Mouse (Mus musculus) hindbrain, embryonic 16.5 days (tissue): ENCODE measurements around the gene Mafg. TPM values are rescaled to one million over a fixed set of nuclear protein-coding genes. Genes with fewer than 3 reads are reported as not detected.

Experiments
- ATAC-seq: fragments of 200-750 bp; cut with Nextera tagmentation; 2 replicates; pipeline ENCODE4 v1.8.0; 2017; ENCODE audit warnings: moderate TSS enrichment, moderate library complexity
- H3K27ac ChIP-seq: fragments of 300-500 bp; sonication (generic); 2 replicates; pipeline ENCODE4 v1.5.1; 2014; ENCODE audit warnings: low read depth, mild to moderate bottlenecking, control low read depth, low read length, moderate library complexity
- H3K27me3 ChIP-seq: fragments of 300-500 bp; sonication (generic); replicated peaks from 2 replicates; pipeline ENCODE4 v1.6.1; 2014; ENCODE audit warnings: low read length; ENCODE audit not compliant: control insufficient read depth, insufficient read depth
- H3K36me3 ChIP-seq: fragments of 300-500 bp; sonication (generic); 2 replicates; pipeline ENCODE4 v1.6.1; 2014; ENCODE audit warnings: mild to moderate bottlenecking, low read length, moderate library complexity, mixed read lengths; ENCODE audit not compliant: control insufficient read depth, insufficient read depth
- H3K4me1 ChIP-seq: fragments of 300-500 bp; sonication (generic); 2 replicates; pipeline ENCODE4 v1.6.1; 2014; ENCODE audit warnings: low read depth, low read length; ENCODE audit not compliant: control insufficient read depth, insufficient read depth
- H3K4me2 ChIP-seq: fragments of 300-500 bp; sonication (generic); 2 replicates; pipeline ENCODE4 v1.6.1; 2014; ENCODE audit warnings: mild to moderate bottlenecking, low read length, control low read depth, moderate library complexity
- H3K4me3 ChIP-seq: fragments of 300-500 bp; sonication (generic); 2 replicates; pipeline ENCODE4 v1.5.1; 2014; ENCODE audit warnings: mild to moderate bottlenecking, low read length, control low read depth, moderate library complexity
- H3K9ac ChIP-seq: fragments of 300-500 bp; sonication (generic); 2 replicates; pipeline ENCODE4 v1.6.1; 2014; ENCODE audit warnings: low read depth, mild to moderate bottlenecking, control low read depth, low read length, moderate library complexity
- H3K9me3 ChIP-seq: fragments of 300-500 bp; sonication (generic); 2 replicates; pipeline ENCODE4 v1.6.1; 2014; ENCODE audit warnings: mild to moderate bottlenecking, low read length, moderate library complexity; ENCODE audit not compliant: control insufficient read depth
- WGBS: fragments of 180-500 bp; shearing (Covaris S2); extraction: QIAGEN DNeasy Blood & Tissue Kit; methylation state at CpG from one replicate; pipeline ENCODE4 v1.1.7; 2014; 5-methylcytosine and 5-hydroxymethylcytosine counted together
- polyA plus RNA-seq: library from polyadenylated mRNA; unstranded; fragments of >200 nt; fragmentation: Nextera tagmentation; extraction: Ambion mirVana; gene quantifications from 2 replicates; pipeline ENCODE4 v1.2.1, GENCODE M21; 2015

Mafg gene
- polyA plus RNA-seq, 1 experiment from 2014 or later: 25.4 TPM

GRCm38 (mm10) chr11:120617519-120618112, 15.8 kb downstream of the Mafg start, which contains the start of gene Pcyt2:
Gene Pcyt2 (minus strand): TSS chr11:120617936.
- Histone ChIP-seq H3K27me3 (no peaks in the 10 kb centered on the region), H3K27ac (peak within 1 kb of the TSS; percentile 90), H3K4me2 (peak within 1 kb of the TSS; percentile 58), H3K9ac (peak within 1 kb of the TSS; percentile 88), H3K4me1 (peaks cover 20% of the 10 kb centered on the region), H3K36me3 (peaks cover 35% of the 10 kb centered on the region), H3K9me3 (no peaks in the 10 kb centered on the region), H3K4me3 (peak within 1 kb of the TSS; percentile 86)
- WGBS: under 1% methylated on average over 56 of the region's 56 CpGs
- peak; percentile 96 for ATAC-seq

GRCm38 (mm10) chr11:120616617-120617294, 16.6 kb downstream of the Mafg start:
- Histone ChIP-seq H3K9me3 (no peaks in the 10 kb centered on the region), H3K36me3 (peaks cover 40% of the 10 kb centered on the region), H3K27ac (peak overlapping the region; percentile 90), H3K9ac (peak overlapping the region; percentile 88), H3K4me2 (peak overlapping the region; percentile 58), H3K4me3 (peak overlapping the region; percentile 86), H3K4me1 (peaks cover 20% of the 10 kb centered on the region), H3K27me3 (no peaks in the 10 kb centered on the region)
- ATAC-seq: no peak
- WGBS: 54% methylated on average over 4 of the region's 4 CpGs

GRCm38 (mm10) chr11:120615606-120616203, 17.7 kb downstream of the Mafg start:
- H3K27me3 ChIP-seq: no peaks in the 10 kb centered on the region
- peaks cover 48% of the 10 kb centered on the region for H3K36me3 ChIP-seq
- H3K9me3 ChIP-seq: no peaks in the 10 kb centered on the region
- no peak overlapping the region for H3K4me3 ChIP-seq
- ATAC-seq: no peak
- peaks cover 20% of the 10 kb centered on the region for H3K4me1 ChIP-seq
- 96% methylated on average over 11 of the region's 11 CpGs for WGBS
- peak overlapping the region; percentile 58 for H3K4me2 ChIP-seq
- H3K27ac ChIP-seq: no peak overlapping the region
- peak overlapping the region; percentile 28; the same call in 1 of the 2 replicates for H3K9ac ChIP-seq

DNA sequence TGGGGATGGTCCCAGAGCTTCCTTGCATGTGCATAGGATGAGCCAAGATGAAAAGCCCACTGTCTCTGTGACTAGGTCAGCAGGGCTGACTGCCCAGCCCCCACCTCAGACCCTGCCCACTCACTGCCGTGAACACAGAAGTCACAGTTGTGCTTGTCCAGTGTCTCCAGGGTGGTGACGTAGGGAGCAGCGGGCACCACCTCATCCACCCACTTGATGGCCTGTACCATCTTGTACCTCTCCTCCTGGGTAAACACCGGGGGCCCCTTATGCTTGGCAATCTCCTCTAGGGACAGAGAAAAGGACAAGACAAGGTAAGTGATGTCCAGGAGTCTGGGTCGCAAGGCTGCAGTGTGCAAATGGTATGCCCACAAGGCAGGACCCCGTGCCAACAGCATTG, 18.2 kb downstream of the Mafg start:
- Histone ChIP-seq H3K4me2 (no peak overlapping the region), H3K36me3 (peaks cover 45% of the 10 kb centered on the region), H3K9me3 (no peaks in the 10 kb centered on the region), H3K4me1 (peaks cover 20% of the 10 kb centered on the region), H3K4me3 (no peak overlapping the region), H3K27ac (no peak overlapping the region), H3K27me3 (no peaks in the 10 kb centered on the region), H3K9ac (0 out of 2 replicates have a peak overlapping the region, but pooled peaks have one; percentile 19)
- ATAC-seq: no peak
- WGBS: 96% methylated on average over 6 of the region's 6 CpGs

DNA sequence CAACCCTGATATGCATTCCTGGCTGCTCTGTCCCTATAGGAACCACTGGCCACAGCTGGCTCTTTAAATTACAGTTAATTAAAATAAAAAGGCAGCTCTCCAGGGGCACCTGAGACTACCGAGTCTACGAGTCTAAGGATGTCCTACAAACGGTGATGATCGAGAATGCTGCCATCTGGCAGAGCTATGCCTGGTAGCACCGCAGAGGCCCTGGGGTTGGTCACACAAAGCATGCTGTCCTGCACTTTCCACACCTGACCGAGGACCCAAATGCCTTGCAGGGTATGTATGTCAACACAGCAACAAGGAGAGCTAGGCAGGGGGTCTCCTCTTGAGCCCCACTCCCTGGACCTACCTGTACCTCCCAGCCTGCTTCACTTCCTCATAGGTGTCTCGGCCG, 19.4 kb downstream of the Mafg start:
- Histone ChIP-seq H3K27ac (no peak overlapping the region), H3K4me3 (no peak overlapping the region), H3K4me1 (peaks cover 21% of the 10 kb centered on the region), H3K4me2 (no peak overlapping the region), H3K27me3 (peaks cover 2% of the 10 kb centered on the region; the same call in 1 of the 2 replicates), H3K36me3 (peaks cover 44% of the 10 kb centered on the region), H3K9me3 (no peaks in the 10 kb centered on the region), H3K9ac (no peak overlapping the region)
- ATAC-seq: no peak
- whole genome bisulfite sequencing: 68% methylated on average over 8 of the region's 8 CpGs

DNA sequence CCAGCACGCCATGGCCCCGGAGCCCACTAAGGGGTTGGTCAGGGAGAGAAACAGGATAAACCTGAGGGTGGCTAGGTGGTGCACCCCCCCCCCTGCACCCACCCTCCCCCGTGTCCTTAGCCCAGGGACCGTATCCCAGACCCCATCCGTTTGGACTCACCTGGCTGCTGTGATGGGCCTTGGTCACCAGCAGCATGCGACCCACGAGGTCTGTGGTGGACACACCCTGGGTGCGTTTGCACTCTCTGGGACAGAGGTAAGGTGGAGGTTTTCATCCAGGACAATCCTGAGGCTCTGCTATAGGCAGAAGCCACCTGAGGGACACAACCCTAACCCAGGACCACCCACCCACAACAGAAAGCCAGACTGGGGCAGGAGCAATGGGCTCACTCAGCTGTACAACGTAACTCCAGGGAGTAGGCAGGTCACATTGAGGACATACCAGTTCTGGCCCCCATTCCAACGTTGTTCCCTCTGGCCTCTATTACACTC, 19.9 kb downstream of the Mafg start:
- WGBS: 86% methylated on average over 10 of the region's 10 CpGs

GRCm38 (mm10) chr11:120612763-120613162, 20.6 kb downstream of the Mafg start:
- no peak overlapping the region for H3K4me3 ChIP-seq
- 0 out of 2 replicates have a peak, but pooled peaks have one; percentile 10 for ATAC-seq
- no peak overlapping the region for H3K4me2 ChIP-seq
- H3K9me3 ChIP-seq: no peaks in the 10 kb centered on the region
- H3K36me3 ChIP-seq: peaks cover 39% of the 10 kb centered on the region
- H3K9ac ChIP-seq: no peak overlapping the region
- peaks cover 29% of the 10 kb centered on the region for H3K4me1 ChIP-seq
- H3K27me3 ChIP-seq: peaks cover 2% of the 10 kb centered on the region; the same call in 1 of the 2 replicates
- H3K27ac ChIP-seq: no peak overlapping the region
- 50% methylated on average over 6 of the region's 6 CpGs for WGBS

More for the DNA sequence above, 19.9 kb downstream of the Mafg start:
- no peak overlapping the region for H3K27ac ChIP-seq
- ATAC-seq: no peak
- H3K27me3 ChIP-seq: peaks cover 2% of the 10 kb centered on the region; the same call in 1 of the 2 replicates
- no peak overlapping the region for H3K4me2 ChIP-seq
- no peak overlapping the region for H3K4me3 ChIP-seq
- H3K4me1 ChIP-seq: peaks cover 25% of the 10 kb centered on the region
- no peaks in the 10 kb centered on the region for H3K9me3 ChIP-seq
- peaks cover 44% of the 10 kb centered on the region for H3K36me3 ChIP-seq
- no peak overlapping the region for H3K9ac ChIP-seq

DNA sequence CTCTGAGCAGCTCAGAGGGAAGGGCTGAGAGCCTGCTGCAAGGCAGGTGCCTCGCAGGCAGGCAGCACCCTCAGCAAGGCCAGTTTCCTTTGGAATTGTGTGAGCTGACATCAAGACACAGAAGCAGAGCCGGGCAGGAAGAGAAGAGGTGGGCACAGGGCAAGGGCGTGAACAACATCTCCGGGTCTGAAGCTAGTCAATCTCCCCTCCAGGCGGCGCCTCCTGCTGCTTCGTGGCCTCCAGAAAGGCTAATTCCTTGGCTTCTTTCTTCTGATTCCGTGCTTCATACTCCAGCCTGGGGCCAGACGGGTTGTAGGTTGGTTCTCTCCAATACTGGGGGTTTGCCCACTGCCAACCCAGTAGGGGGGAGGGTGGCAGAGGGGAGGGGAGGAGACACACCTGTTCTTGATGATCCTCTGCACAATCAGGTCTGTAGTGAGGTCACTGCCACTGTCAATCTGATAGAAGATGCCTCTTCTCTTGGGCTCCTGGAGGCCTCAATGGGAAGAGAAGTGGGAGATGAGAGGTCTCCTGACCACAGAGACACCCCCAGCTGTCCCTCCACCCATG, 22.8 kb downstream of the Mafg start:
- H3K27me3 ChIP-seq: peaks cover 2% of the 10 kb centered on the region; the same call in 1 of the 2 replicates
- no peaks in the 10 kb centered on the region for H3K9me3 ChIP-seq
- WGBS: 79% methylated on average over 9 of the region's 9 CpGs
- H3K4me3 ChIP-seq: no peak overlapping the region
- no peak for ATAC-seq
- H3K9ac ChIP-seq: no peak overlapping the region
- H3K4me2 ChIP-seq: no peak overlapping the region
- peaks cover 14% of the 10 kb centered on the region for H3K4me1 ChIP-seq
- H3K36me3 ChIP-seq: peaks cover 39% of the 10 kb centered on the region
- no peak overlapping the region for H3K27ac ChIP-seq
